Mouse (Mus musculus) small intestine, adult 2 months (tissue): Measurements from ENCODE around the gene Rcc2.

Source experiments
- CTCF ChIP-seq: fragments of 200-500 bp; IDR thresholded peaks from 2 replicates; pipeline ENCODE4 v1.5.1; 2012; ENCODE audit warnings: low read depth, mild to moderate bottlenecking, control low read depth, inconsistent platforms, low read length, moderate library complexity, mixed read lengths; ENCODE audit not compliant: insufficient replicate concordance, insufficient read length; ENCODE audit errors: extremely low read depth
- POLR2A ChIP-seq: fragments of 200-500 bp; IDR thresholded peaks from 2 replicates; pipeline ENCODE4 v1.6.1; 2012; ENCODE audit warnings: low read depth, mild to moderate bottlenecking, control low read depth, inconsistent platforms, low read length, moderate library complexity

DNA sequence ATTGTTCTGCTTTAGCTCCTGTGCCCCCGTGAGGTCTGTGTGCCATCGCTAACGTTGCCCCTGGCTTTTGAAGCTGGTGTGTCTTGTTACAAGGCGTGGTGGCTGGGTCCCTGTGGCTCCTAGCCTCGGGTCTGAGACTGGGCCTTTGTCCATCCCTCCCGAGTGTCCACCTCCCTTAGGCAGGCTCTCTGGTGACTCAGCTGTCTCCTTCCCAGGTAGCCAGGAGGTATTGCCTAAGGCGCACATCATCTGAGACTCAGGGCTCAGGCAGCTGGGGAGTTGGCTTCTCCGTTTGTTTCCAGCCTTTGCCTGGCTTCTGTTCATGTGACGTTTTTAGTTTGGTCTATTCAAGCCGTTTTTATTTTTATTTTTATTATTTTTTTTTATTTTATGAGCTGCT, 10.4 kb downstream of the Rcc2 start:
- TF ChIP-seq POLR2A (no peak), CTCF (no peak)
